Mouse (Mus musculus): Measurements from ENCODE around the gene 1520401A03Rik. TPM values are rescaled to one million over a fixed set of nuclear protein-coding genes. Genes with fewer than 3 reads are reported as not detected.
A peak's percentile ranks its signal among the peaks of the same experiment; 100 is the strongest.

1520401A03Rik gene
- polyA plus RNA-seq, 1 experiment from 2014 or later = not detected

- H3K36me3 ChIP-seq (replicated peaks) = no peaks in the 10 kb centered on the region
- H3K27me3 ChIP-seq (replicated peaks; ENCODE audit: low read depth, poor library complexity, severe bottlenecking) = peaks cover 81% of the 10 kb centered on the region
- H3K4me1 ChIP-seq = peaks cover 47% of the 10 kb centered on the region
- 64% methylated on average over 3 of the region's 3 CpGs for WGBS
- no peak for DNase-seq (ENCODE audit: low spot score)
- H3K4me3 ChIP-seq = peak overlapping the region; percentile 51
- peak overlapping the region; percentile 63; the same call in 1 of the 2 replicates for H3K27ac ChIP-seq (replicated peaks)
- H3K9me3 ChIP-seq = no peaks in the 10 kb centered on the region
Observed at GRCm38 (mm10) chr17:23682530-23682929, 40.1 kb downstream of the 1520401A03Rik start.

GRCm38 (mm10) chr17:23682092-23682491 lies 40.5 kb downstream of the 1520401A03Rik start:
- WGBS = 67% methylated on average over 4 of the region's 4 CpGs
- H3K27me3 ChIP-seq (replicated peaks; ENCODE audit: low read depth, poor library complexity, severe bottlenecking) = peaks cover 85% of the 10 kb centered on the region
- H3K4me3 ChIP-seq = peak overlapping the region; percentile 51; the same call in 1 of the 2 replicates

GRCm38 (mm10) chr17:23681086-23681485 lies 41.5 kb downstream of the 1520401A03Rik start:
- DNase-seq (ENCODE audit: low spot score) = no peak
- Histone ChIP-seq H3K4me1 (peaks cover 62% of the 10 kb centered on the region), H3K27me3 (replicated peaks; ENCODE audit: low read depth, poor library complexity, severe bottlenecking) (peaks cover 94% of the 10 kb centered on the region), H3K27ac (replicated peaks) (no peak overlapping the region), H3K4me3 (peak overlapping the region; percentile 51), H3K9me3 (no peaks in the 10 kb centered on the region), H3K36me3 (replicated peaks) (no peaks in the 10 kb centered on the region)
- WGBS = 77% methylated on average over 10 of the region's 10 CpGs

More at GRCm38 (mm10) chr17:23682092-23682491, 40.5 kb downstream of the 1520401A03Rik start:
- Histone ChIP-seq H3K9me3 (no peaks in the 10 kb centered on the region), H3K27ac (replicated peaks) (no peak overlapping the region), H3K36me3 (replicated peaks) (no peaks in the 10 kb centered on the region), H3K4me1 (peaks cover 52% of the 10 kb centered on the region)
- no peak for DNase-seq (ENCODE audit: low spot score)

GRCm38 (mm10) chr17:23680336-23680735 lies 42.2 kb downstream of the 1520401A03Rik start:
- Histone ChIP-seq H3K4me3 (peak overlapping the region; percentile 51), H3K9me3 (no peaks in the 10 kb centered on the region), H3K27ac (replicated peaks) (peak overlapping the region; percentile 67; the same call in 1 of the 2 replicates), H3K4me1 (peaks cover 69% of the 10 kb centered on the region), H3K27me3 (replicated peaks; ENCODE audit: low read depth, poor library complexity, severe bottlenecking) (peaks cover 98% of the 10 kb centered on the region), H3K36me3 (replicated peaks) (no peaks in the 10 kb centered on the region)
- 74% methylated on average over 9 of the region's 9 CpGs for WGBS
- no peak for DNase-seq (ENCODE audit: low spot score)

- H3K4me1 ChIP-seq = peaks cover 73% of the 10 kb centered on the region
- no peaks in the 10 kb centered on the region for H3K36me3 ChIP-seq (replicated peaks)
- WGBS = 3% methylated on average over 38 of the region's 38 CpGs
- H3K9me3 ChIP-seq = no peaks in the 10 kb centered on the region
- H3K27ac ChIP-seq (replicated peaks) = peak within 1 kb of the TSS; percentile 67
- H3K27me3 ChIP-seq (replicated peaks; ENCODE audit: low read depth, poor library complexity, severe bottlenecking) = peaks cover 98% of the 10 kb centered on the region
- H3K4me3 ChIP-seq = peak within 1 kb of the TSS; percentile 51
- peak; percentile 57 for DNase-seq (ENCODE audit: low spot score)
Observed at GRCm38 (mm10) chr17:23679127-23679835, 43.3 kb downstream of the 1520401A03Rik start, which contains the start of gene Cldn6. Gene Cldn6 (plus strand): TSS chr17:23679249.

GRCm38 (mm10) chr17:23677236-23677679 lies 45.3 kb downstream of the 1520401A03Rik start, which contains the start of gene Tnfrsf12a:
Gene Tnfrsf12a (minus strand): TSS chr17:23677468.
- WGBS = under 1% methylated on average over 34 of the region's 34 CpGs
- Histone ChIP-seq H3K27ac (replicated peaks) (peak within 1 kb of the TSS; percentile 58), H3K27me3 (replicated peaks; ENCODE audit: low read depth, poor library complexity, severe bottlenecking) (peaks cover 79% of the 10 kb centered on the region)

GRCm38 (mm10) chr17:23676473-23677031 lies 46.0 kb downstream of the 1520401A03Rik start:
- peaks cover 66% of the 10 kb centered on the region for H3K4me1 ChIP-seq

More at GRCm38 (mm10) chr17:23677236-23677679, 45.3 kb downstream of the 1520401A03Rik start, which contains the start of gene Tnfrsf12a:
- H3K9me3 ChIP-seq = no peaks in the 10 kb centered on the region
- peaks cover 69% of the 10 kb centered on the region for H3K4me1 ChIP-seq
- H3K4me3 ChIP-seq = peak within 1 kb of the TSS; percentile 71
- peak; percentile 91 for DNase-seq (ENCODE audit: low spot score)
- H3K36me3 ChIP-seq (replicated peaks) = no peaks in the 10 kb centered on the region

GRCm38 (mm10) chr17:23675564-23676281 lies 46.9 kb downstream of the 1520401A03Rik start:
- Histone ChIP-seq H3K27me3 (replicated peaks; ENCODE audit: low read depth, poor library complexity, severe bottlenecking) (peaks cover 64% of the 10 kb centered on the region), H3K9me3 (no peaks in the 10 kb centered on the region), H3K36me3 (replicated peaks) (peaks cover 1% of the 10 kb centered on the region), H3K27ac (replicated peaks) (no peak overlapping the region), H3K4me3 (peak overlapping the region; percentile 71), H3K4me1 (peaks cover 62% of the 10 kb centered on the region)
- peak; percentile 48 for DNase-seq (ENCODE audit: low spot score)
- 9% methylated on average over 15 of the region's 15 CpGs for WGBS

More at GRCm38 (mm10) chr17:23676473-23677031, 46.0 kb downstream of the 1520401A03Rik start:
- peak; percentile 60 for DNase-seq (ENCODE audit: low spot score)
- Histone ChIP-seq H3K9me3 (no peaks in the 10 kb centered on the region), H3K27ac (replicated peaks) (peak overlapping the region; percentile 58), H3K4me3 (peak overlapping the region; percentile 71), H3K27me3 (replicated peaks; ENCODE audit: low read depth, poor library complexity, severe bottlenecking) (peaks cover 72% of the 10 kb centered on the region), H3K36me3 (replicated peaks) (no peaks in the 10 kb centered on the region)
- WGBS = under 1% methylated on average over 37 of the region's 37 CpGs

- WGBS = 33% methylated on average over 5 of the region's 5 CpGs
- no peak for DNase-seq (ENCODE audit: low spot score)
- no peaks in the 10 kb centered on the region for H3K9me3 ChIP-seq
- peaks cover 58% of the 10 kb centered on the region for H3K27me3 ChIP-seq (replicated peaks; ENCODE audit: low read depth, poor library complexity, severe bottlenecking)
- no peak overlapping the region for H3K27ac ChIP-seq (replicated peaks)
- peaks cover 7% of the 10 kb centered on the region for H3K36me3 ChIP-seq (replicated peaks)
- H3K4me1 ChIP-seq = peaks cover 62% of the 10 kb centered on the region
- 0 out of 2 replicates have a peak overlapping the region, but pooled peaks have one; percentile 71 for H3K4me3 ChIP-seq
Observed at GRCm38 (mm10) chr17:23675127-23675526, 47.5 kb downstream of the 1520401A03Rik start.

GRCm38 (mm10) chr17:23674271-23674952 lies 48.2 kb downstream of the 1520401A03Rik start:
- H3K4me3 ChIP-seq = peak overlapping the region; percentile 71
- peaks cover 14% of the 10 kb centered on the region for H3K36me3 ChIP-seq (replicated peaks)
- H3K27ac ChIP-seq (replicated peaks) = peak overlapping the region; percentile 92
- peaks cover 60% of the 10 kb centered on the region for H3K4me1 ChIP-seq
- no peak for DNase-seq (ENCODE audit: low spot score)
- WGBS = 38% methylated on average over 9 of the region's 9 CpGs
- H3K27me3 ChIP-seq (replicated peaks; ENCODE audit: low read depth, poor library complexity, severe bottlenecking) = peaks cover 51% of the 10 kb centered on the region
- no peaks in the 10 kb centered on the region for H3K9me3 ChIP-seq

- peaks cover 23% of the 10 kb centered on the region for H3K36me3 ChIP-seq (replicated peaks)
- under 1% methylated on average over 45 of the region's 45 CpGs for WGBS
- H3K27ac ChIP-seq (replicated peaks) = peak within 1 kb of the TSS; percentile 92
Observed at GRCm38 (mm10) chr17:23673424-23674073, 49.0 kb downstream of the 1520401A03Rik start, which contains the start of the genes Hcfc1r1 and Thoc6. Gene Hcfc1r1 (plus strand): TSS chr17:23673596. Gene Thoc6 (minus strand): TSS chr17:23673882.

More at GRCm38 (mm10) chr17:23673424-23674073, 49.0 kb downstream of the 1520401A03Rik start, which contains the start of the genes Hcfc1r1 and Thoc6:
- Histone ChIP-seq H3K4me1 (peaks cover 56% of the 10 kb centered on the region), H3K4me3 (peak within 1 kb of the TSS; percentile 71), H3K27me3 (replicated peaks; ENCODE audit: low read depth, poor library complexity, severe bottlenecking) (peaks cover 42% of the 10 kb centered on the region), H3K9me3 (no peaks in the 10 kb centered on the region)
- DNase-seq (ENCODE audit: low spot score) = peak; percentile 94

All from embryonic facial prominence, embryonic 10.5 days (tissue).